Mouse (Mus musculus) frontal cortex, postnatal 36 days (tissue): Measurements from ENCODE around the gene Npm3.

Source experiments
- DNase-seq, 2 experiments: peaks; one replicate each; pipeline ENCODE4 v3.0.0; 2022; ENCODE audit warnings: low spot score in 2 of 2

Gene Npm3

DNA sequence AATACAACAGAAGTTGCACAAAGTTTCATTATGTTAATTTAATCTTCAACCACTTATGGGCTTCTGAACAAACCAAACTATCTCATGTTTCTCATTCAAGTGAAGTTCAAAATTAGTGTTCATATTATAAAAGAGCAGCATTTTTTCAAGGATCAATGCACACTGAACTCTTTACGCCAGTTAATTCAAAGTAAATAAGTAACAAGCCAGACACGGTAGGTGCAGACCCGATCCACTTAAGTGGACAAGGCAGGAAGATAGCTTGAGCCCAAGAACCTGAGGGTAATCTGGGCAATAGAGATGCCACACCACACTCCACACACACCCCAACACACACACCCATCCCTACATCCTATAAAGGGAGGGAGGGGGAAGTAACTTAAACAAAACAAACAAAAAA lies 4.2 kb upstream of the Npm3 start:
- DNase-seq = no peak

DNA sequence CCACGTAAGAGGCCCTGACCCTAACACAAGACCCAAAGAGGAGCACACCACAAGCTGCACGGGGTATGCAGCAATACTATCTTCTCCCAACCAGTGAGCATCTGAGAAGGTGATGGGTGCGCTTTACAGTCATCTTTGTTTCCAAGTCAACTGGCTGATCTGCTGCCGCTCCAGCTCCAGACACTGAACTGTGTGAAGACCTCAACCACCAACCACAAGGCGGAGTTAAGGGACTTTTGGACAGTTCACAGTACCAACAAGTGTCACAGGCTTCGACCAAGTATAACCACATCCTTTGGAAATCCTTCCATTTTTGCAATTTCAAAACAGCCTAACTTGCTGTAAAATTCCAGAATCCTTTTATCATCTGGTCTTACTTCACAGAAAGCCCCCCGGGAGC lies 2.5 kb upstream of the Npm3 start:
- DNase-seq = no peak

DNA sequence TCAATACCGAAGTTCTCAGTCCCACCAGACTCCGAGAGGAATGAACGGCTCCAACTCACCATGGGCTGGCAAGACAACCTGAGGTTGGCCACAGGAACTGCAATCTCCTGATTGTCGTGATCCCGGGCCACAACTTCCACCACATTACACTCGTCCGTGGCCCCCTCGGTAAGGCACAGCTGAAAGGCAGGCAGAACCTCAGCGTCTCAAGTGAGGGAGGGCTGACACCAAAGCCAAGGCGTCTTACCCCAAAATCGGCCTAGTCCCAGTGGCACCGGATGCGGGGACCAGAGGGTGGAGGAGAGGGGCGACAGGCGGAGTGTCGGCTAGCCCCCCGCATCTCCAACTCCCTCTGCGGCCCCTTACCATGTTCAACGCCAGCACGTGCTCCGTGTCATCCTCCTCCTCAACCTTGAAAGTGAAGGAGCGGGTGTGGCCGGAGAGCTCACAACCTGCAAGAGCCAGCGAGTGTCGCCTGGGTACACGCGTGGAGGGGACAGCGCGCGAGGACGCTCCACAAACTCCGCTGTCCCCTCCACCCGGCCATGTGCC lies 624 bp downstream of the Npm3 start:
- DNase-seq = peak in 1 of 2 experiments; percentile 9

DNA sequence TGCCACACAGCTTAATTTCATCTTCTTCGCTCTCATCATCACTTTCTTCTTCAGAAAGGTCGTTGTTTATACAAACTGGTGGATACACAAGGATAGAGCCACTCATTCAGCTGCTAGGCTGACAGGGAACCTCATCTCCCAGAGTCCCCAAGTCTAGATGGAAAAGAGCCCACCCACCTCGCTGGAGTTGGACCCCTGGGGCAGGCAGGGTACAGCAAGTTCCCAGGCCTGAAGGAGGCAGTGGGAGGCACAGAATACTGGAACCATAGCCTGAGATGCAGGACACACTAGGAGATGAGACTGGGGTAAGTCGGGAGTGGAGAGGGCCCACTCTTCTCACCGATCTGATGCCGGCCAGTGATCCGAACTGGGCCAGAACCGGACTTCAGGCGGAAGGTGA lies 1.2 kb downstream of the Npm3 start:
- DNase-seq = no peak

DNA sequence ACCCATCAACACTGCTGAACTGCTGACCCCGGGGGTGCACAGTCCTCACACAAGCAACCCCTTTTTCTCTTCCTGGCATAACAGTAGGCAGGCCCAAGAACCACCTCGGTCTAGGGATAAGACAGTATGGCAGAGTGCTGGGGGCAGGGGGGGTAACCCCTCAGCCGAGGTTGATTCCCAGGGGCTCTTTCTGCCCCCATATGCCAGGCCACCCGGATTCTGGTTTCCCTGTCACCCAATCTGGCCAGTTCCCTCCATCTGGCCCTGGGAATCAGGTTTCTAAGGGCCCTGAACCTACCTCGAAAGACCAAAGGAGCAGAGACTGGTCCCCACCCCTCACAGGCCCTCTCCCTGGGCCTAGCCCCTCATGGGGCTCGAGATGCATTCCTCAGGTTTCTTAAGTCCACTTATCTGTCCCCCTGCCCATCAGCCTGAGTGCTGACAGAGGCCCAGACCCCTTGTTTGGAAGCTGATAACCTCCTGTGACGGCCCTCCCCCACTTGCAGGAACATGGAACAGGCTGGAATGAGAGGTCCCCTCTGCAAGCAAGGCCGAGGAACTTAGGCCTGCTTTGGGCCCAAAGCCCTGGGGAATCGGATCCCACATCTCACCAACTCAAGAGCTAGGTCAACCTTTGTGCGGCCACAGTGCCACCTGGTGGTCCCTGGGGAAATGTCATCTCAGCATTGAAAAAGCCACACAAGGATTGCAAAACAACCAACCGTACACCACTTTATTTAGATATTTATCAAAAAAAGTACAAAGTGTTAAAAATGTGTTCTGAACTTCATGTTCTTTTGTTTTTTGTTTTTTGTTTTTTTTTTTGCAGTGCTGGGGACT lies 2.1 kb downstream of the Npm3 start:
- DNase-seq = peak; percentile 84 to 91

DNA sequence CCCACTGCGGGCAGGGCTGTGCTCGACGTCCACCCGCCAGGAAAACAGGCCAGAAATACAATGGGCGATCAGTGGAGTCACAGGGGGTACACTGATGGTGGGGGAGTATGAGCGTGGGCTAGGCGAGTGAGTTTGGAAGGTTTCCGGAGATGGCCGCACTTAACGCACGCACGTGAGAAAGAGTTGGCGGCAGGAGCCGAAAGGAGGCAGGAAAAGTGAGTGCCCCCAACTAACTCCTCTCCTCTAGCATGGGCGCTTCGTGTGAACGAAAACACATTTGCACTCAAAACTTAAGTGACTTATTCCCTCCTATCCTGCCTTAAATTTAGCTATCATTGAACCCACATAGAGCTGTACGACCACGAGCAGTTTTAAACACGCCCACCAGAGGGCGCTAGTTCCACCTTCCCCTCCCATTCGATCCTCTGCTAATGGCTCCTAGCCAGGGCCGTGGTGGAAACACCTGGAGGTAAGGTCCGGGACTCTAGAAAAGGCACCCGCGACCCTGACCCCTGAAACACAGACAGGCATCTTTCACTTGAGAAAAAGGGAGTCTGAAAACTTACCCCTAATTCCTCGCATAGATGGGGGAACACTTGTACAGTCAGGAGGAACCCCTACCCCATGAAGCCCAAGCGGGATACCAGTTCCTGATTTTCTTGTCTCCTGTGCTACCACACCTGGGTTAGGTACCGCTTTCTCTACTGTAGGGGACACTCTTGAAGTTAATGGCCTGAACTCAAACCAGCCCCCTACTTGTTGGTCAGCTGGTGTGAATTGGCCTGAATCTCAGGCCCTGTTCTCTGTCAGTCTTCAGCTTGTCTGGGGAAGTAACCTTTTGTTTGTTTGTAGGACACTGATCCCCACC lies 3.0 kb downstream of the Npm3 start:
- DNase-seq = peak; percentile 69 to 76

DNA sequence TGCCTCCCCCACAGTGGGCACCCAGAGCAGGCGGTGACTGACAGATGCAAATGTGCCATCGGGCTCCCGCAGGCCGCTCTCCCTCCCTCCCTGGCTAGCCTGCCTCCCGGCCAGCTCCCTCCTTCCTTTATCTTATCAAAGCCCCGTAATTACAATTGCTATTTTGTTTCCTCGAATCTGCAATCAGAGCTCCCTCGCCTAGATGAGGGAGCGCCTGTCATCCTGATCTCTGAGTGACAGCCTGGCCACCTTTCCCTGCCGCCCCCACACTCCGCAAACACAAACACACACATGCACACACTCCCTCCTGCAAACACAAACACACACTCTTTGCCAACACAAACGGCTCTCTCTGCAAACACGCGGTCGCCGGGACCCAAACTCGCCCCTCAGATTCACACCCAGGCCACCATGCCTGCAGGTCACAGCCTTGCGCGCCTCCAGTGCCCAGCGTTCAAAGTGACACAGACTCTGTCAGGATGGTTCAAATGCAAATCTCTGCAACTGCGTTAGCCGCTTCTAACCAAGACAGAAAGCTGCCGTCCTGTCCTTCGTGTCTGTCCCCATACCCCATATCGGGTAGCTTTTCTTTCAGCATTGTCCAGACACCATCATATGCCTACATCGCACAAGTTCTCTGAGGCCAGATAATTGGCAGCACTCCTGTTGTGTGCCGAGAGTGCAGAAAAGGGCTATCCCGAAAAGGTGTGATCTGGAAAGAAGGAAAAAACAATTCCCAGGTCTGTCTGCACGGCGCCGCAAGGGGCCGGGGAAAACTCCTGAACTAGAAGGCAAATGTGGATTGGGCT lies 3.8 kb downstream of the Npm3 start:
- no peak for DNase-seq

DNA sequence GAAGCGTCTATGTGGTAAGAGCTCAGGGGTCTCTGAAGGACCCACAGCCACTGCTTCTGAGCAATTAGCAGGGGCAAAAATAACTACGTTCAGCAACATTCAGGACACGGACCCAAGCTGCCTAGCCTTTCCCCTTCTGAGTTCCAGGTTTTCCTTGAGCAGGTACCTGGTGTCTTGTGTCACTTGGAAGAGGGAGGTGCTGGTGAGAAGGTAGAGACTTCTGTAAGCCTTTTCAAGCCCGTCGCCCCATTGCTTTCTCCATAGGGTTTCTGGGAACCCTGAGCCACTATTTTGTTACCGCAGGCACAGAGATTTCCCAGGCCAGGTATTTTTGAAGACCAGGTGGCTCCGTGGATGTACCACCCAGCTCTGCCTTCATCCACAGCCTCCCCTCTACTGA lies 5.8 kb downstream of the Npm3 start:
- DNase-seq = no peak

DNA sequence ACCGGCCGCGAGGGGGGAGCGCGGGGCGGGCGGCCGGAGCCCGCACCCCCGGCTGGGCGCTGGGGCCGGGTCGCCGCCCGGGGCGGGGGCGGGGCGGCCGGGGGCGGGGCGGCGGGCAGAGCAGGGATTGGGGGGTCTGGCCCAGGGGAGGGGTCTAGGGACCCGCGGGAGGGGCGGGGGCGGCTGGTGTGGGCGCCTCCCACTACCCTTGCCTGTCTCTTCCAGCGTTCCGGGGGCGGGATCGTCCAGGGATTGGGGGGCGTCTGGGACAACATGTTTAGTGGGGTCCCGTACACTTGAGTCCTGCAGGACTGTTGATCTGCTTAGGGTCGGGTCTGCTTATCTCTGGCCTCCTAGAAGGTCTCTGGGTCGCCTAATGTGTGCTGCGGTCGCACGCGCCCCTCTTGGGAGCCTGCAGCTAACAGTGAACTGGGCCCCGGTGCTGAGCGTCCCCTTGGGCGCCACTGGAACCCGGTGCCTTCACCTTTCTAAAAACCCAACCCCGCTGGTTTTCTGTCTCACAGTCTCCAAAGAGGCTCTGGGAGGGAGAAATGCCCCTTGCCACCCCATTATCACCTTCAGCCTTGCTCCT lies 6.3 kb downstream of the Npm3 start:
- DNase-seq = no peak

DNA sequence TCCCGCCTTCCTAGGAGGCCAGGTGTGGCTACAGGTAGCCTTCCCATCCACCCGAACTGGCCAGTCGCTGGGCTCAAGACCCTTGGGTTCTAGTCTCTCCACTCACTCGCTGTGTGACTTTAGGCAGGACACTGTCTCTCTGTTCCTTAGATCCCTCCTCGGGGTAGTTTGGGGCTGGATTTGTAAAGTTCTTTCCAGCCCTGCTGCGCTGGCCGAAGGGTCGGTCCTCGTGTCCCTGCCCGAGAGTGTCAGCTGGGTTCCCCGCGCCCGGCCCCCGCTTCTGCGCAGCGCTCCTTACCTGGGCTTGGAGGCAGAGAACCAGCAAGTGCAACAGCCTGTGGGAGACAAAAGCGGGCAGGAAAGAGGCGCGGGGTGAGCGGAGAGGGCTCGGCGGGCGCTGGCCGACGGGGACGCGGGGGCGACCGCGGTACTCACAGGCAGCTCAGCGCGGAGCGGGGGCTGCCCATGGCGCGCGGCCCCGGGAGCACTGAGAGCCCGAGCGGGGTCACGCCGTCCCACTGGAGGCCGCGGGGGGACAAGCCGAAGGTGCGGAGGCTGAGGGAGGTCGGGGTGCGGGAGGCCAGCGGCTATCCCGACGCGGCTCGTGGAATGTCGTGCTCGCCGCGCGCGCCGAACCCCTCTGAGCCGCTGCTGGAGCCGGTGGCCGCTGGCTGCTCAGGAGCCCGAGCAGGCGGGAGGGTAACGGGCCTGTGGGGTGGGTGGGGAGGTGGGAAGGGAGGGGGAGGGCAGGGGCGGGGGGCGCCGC lies 7.0 kb downstream of the Npm3 start, which contains the start of gene Fgf8:
Gene Fgf8 (minus strand): TSS at position 698 of the 766 bp plus-strand sequence.
- no peak for DNase-seq

DNA sequence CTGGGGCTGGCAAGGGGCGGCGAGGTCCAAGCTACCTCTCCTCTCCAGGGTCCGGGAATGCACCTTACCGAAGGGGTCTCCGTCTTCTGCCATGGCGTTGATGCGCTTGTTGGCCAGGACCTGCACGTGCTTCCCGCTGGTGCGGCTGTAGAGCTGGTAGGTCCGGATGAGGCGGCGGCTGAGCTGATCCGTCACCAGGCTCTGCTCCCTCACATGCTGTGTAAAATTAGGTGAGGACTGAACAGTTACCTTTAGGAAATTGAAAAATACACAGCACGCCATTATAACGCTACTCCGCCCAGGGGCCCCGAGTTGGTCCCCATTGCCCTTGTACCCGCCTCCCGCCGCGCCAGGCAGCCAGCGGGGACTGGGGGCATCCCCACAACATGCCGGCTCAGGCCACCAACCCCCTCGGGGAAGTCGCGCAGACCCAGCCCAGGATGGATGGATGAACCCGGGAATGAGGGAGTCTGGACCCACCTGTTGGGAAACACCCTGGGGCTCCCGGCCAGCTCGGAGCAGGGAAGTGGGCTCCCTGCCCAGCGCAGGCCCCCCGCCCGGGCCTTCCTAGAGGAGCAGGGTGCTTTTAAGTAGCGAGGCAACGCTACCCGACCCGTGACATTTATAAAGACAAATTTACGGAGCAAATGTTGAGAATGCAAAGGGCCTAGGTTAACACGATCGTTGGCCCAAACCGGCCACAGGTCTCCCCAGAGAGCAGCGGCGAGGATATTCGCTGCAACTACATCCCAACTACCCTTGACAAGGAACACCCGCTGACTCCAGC lies 7.8 kb downstream of the Npm3 start:
- no peak for DNase-seq

DNA sequence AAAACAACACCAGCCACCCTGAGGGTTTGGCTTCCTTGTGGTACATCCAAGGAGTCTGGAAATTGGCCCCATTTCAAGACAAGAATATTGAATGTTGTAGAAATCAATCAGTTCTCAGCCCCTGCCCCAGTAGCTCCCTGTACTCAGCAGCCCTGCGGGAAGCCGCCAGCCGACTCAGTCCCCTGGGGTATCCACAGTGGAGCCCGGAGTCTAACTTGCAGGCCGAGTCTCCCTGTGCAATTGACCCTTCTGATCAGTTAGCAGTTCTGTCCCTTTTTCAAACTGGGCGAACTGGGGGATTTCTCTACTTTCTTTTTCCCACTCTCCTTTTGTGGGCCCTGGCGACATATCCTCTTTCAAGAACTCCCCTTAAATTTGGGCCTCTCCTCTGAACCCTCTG lies 8.6 kb downstream of the Npm3 start:
- no peak for DNase-seq

DNA sequence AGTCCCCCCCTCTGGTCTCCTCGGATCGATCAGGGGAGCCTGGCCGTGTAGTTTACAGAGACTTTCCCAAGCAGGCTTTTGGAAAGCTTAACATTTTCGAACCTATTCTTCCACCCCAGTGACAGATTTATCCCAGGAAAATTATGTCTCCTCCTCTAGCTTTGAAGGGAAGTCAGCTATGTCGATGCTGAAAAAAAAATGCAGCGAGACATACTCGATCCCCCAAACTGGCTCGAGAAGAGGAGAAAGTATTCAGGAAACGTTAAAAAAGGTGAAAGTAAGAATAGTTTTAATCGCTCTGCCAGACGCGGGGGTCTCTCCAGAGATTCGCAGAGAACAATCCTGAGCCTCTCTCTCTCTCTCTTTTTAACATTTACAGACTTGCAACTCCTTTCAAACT lies 9.2 kb downstream of the Npm3 start:
- DNase-seq = no peak

DNA sequence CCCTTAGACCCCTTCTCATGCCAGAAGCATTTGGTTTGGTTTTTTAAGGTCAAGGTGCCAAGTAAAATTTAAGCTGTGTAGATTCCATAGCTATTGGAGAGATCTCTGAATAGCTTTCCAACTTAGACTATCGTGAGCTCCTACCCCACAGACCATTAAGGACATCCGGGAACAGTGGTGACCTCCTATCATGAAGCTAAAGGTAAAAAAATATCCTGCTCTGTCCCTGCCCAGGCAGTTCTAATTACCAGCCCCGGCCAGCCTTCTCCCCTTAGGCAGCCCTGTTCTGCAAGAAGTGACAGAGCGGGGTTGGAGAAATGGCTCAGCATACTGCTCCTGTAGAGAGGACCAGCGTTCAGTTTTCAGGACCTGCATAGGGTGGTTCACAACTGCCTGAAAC lies 10.9 kb downstream of the Npm3 start:
- no peak for DNase-seq

DNA sequence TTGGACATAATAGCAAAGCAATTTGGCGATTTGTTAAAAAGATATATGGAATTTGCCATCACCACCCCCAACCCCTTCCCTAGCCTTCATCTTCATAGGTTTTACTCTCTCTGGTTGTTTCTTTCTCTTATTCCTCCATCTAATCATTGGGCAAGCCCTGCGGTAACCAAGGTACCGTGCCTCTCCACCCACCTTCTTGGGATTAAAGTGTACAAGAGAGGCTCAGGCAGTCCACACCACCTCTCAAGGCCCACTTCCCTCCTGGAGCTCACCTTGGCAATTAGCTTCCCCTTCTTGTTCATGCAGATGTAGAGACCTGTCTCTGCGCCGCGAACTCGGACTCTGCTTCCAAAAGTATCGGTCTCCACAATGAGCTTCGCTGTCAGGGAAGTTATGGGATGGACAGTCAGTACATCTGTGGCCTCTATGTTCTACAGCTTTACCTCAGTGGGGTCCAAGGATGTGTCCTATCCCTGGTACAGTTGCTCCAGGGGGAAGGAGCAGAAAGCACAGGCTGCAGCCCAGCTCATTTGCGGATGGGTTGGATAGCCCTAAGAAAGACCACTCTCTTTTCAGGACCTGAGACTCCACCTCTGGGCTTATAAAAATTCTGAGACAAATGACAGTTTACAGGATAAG lies 11.4 kb downstream of the Npm3 start:
- no peak for DNase-seq

DNA sequence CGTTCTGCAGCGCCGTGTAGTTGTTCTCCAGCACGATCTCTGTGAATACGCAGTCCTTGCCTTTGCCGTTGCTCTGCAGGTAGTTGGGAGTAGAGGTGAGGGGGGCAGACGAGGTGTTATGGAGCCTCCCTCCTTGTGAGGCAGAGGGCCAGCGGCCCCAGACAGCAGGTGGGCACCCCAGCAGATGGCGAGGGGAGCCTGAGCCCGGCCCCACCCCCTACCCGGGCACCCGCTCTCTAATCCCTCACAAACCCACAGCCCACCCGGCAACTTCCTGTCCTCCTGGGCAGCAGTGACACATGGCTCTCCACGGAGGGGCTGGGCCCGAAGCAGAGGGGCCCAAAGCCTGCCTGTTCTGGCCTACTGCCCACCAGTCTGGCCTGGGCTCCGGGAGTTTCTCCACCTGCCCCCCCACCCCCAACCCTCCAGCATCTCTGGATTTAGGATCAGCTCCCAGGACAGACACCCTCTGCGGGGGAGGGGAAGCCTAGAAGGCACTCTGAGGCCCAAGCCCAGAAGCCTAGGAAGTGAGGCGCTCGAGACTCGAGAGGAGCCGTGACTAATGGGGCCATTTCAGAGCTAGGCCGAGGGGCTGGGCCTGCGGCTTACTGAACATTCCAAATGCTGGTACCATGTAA lies 12.1 kb downstream of the Npm3 start:
- DNase-seq = no peak

DNA sequence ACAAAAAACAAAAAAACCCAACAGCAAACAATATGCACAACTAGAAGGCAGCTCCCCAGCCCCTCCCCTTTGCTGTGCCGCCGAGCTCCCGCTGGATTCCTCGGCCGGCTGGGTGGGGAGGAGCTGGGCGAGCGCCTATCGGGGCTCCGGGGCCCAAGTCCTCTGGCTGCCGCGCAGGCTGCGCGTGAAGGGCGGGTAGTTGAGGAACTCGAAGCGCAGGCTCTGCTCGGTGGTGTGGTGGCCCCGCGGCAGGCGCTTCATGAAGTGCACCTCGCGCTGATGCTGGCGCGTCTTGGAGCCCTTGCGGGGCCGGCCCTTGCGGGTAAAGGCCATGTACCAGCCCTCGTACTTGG lies 12.6 kb downstream of the Npm3 start:
- no peak for DNase-seq

DNA sequence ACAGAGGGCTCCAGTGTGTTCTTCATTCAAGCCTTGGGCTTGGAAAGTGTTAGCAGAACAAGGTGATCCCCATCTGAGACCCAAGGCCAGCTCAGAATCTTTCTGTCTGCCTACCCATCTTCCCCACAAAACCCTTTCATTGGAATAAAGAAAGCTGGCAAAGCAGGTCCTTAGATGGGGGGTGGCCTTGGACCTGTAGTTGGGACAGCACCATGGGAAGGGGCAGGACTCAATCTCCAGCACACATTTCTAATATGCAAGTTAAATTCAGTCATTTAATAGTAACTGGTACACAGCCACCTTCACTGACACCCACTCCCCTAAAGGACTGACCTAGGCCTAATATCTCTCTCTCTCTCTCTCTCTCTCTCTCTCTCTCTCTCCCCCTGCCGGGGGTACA lies 13.2 kb downstream of the Npm3 start:
- DNase-seq = no peak

DNA sequence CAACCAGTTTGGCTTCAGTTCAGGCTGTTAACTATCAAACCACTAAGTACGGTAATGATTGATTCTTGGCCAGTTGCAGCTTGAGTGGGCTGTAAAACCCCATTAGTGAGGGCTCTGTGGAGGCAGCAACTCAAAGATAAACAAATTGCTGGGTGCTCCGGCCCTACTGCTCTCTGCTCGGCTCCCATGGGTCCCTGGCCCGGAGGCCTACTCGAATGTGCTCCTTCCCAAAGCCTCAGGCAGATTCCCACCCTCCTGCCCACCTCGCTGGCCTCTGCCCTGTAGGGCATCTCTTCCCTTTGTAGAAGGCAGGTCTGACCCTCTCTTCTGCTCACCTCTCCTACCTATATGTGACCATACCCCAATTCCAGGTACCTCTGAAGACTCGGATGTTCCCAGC lies 14.6 kb downstream of the Npm3 start:
- DNase-seq = no peak
